Mouse (Mus musculus): ENCODE results near the gene Ebp. TPM values are rescaled to one million over a fixed set of nuclear protein-coding genes. Genes with fewer than 3 reads are reported as not detected.

Ebp gene
- polyA plus RNA-seq, 1 experiment from 2014 or later, result 27.2 TPM

- Histone ChIP-seq H3K9ac (no peak overlapping the region), H3K4me1 (replicated peaks) (peaks cover 9% of the 10 kb centered on the region), H3K27me3 (no peaks in the 10 kb centered on the region), H3K4me2 (no peak overlapping the region), H3K36me3 (peaks cover 42% of the 10 kb centered on the region), H3K27ac (replicated peaks) (no peak overlapping the region), H3K4me3 (no peak overlapping the region), H3K9me3 (no peaks in the 10 kb centered on the region)
- no peak for ATAC-seq (ENCODE audit: low read depth)
- WGBS, result 89% methylated on average over 2 of the region's 2 CpGs
These were observed 52.9 kb downstream of the Ebp start for GRCm38 (mm10) chrX:8140446-8140845.

- H3K27ac ChIP-seq (replicated peaks), result no peak overlapping the region
- H3K4me2 ChIP-seq, result no peak overlapping the region
- no peaks in the 10 kb centered on the region for H3K9me3 ChIP-seq
- no peak for ATAC-seq (ENCODE audit: low read depth)
- H3K27me3 ChIP-seq, result no peaks in the 10 kb centered on the region
- WGBS, result 48% methylated on average over 1 of the region's 1 CpGs
- H3K4me1 ChIP-seq (replicated peaks), result peaks cover 9% of the 10 kb centered on the region
- no peak overlapping the region for H3K9ac ChIP-seq
- H3K36me3 ChIP-seq, result peaks cover 42% of the 10 kb centered on the region
- no peak overlapping the region for H3K4me3 ChIP-seq
These were observed 53.8 kb downstream of the Ebp start for GRCm38 (mm10) chrX:8139480-8139879.

GRCm38 (mm10) chrX:8135886-8136285 is 57.4 kb downstream of the Ebp start:
- no peak overlapping the region for H3K4me2 ChIP-seq
- no peak overlapping the region for H3K9ac ChIP-seq
- H3K9me3 ChIP-seq, result no peaks in the 10 kb centered on the region
- peaks cover 17% of the 10 kb centered on the region for H3K36me3 ChIP-seq
- peaks cover 6% of the 10 kb centered on the region for H3K4me1 ChIP-seq (replicated peaks)
- H3K27ac ChIP-seq (replicated peaks), result no peak overlapping the region
- ATAC-seq (ENCODE audit: low read depth), result no peak
- 47% methylated on average over 2 of the region's 2 CpGs for WGBS
- no peaks in the 10 kb centered on the region for H3K27me3 ChIP-seq
- H3K4me3 ChIP-seq, result no peak overlapping the region

Other genes with a start within 250 kb of the Ebp start
- 52.2 and 53.4 TPM in 2 replicates for gene Hdac6, start 245.6 kb downstream of the Ebp start, polyA plus RNA-seq (2015; fragmentation: Nextera tagmentation; extraction: Ambion mirVana)
- 0.56 and 0.73 TPM in 2 replicates for gene Gata1, start 215.4 kb downstream of the Ebp start, polyA plus RNA-seq (2015; fragmentation: Nextera tagmentation; extraction: Ambion mirVana)
- not detected in 2 replicates for gene Glod5, start 175.0 kb downstream of the Ebp start, polyA plus RNA-seq (2015; fragmentation: Nextera tagmentation; extraction: Ambion mirVana)
- 39.5 and 39.8 TPM in 2 replicates for gene Suv39h1, start 118.8 kb downstream of the Ebp start, polyA plus RNA-seq (2015; fragmentation: Nextera tagmentation; extraction: Ambion mirVana)
- 0.24 TPM in 1 of 2 replicates, not detected in the other for gene Was, start 103.0 kb downstream of the Ebp start, polyA plus RNA-seq (2015; fragmentation: Nextera tagmentation; extraction: Ambion mirVana)
- 47.8 and 51.7 TPM in 2 replicates for gene Wdr13, start 60.6 kb downstream of the Ebp start, polyA plus RNA-seq (2015; fragmentation: Nextera tagmentation; extraction: Ambion mirVana)
- 336 and 349 TPM in 2 replicates for gene Rbm3, start 47.6 kb downstream of the Ebp start, polyA plus RNA-seq (2015; fragmentation: Nextera tagmentation; extraction: Ambion mirVana)
- gene Tbc1d25, start 17.3 kb downstream of the Ebp start, polyA plus RNA-seq (2015; fragmentation: Nextera tagmentation; extraction: Ambion mirVana), result 20.5 and 21.2 TPM in 2 replicates
- 40.9 and 47.3 TPM in 2 replicates for gene Porcn, start 13.0 kb upstream of the Ebp start, polyA plus RNA-seq (2015; fragmentation: Nextera tagmentation; extraction: Ambion mirVana)
- gene Ftsj1, start 58.9 kb upstream of the Ebp start, polyA plus RNA-seq (2015; fragmentation: Nextera tagmentation; extraction: Ambion mirVana), result 45.5 and 49.2 TPM in 2 replicates
- 24.6 and 27.9 TPM in 2 replicates for gene Slc38a5, start 77.6 kb upstream of the Ebp start, polyA plus RNA-seq (2015; fragmentation: Nextera tagmentation; extraction: Ambion mirVana)
- gene Ssxb10, start 133.9 kb upstream of the Ebp start, polyA plus RNA-seq (2015; fragmentation: Nextera tagmentation; extraction: Ambion mirVana), result not detected in 2 replicates
- gene Ssxb9, start 173.5 kb upstream of the Ebp start, polyA plus RNA-seq (2015; fragmentation: Nextera tagmentation; extraction: Ambion mirVana), result not detected in 2 replicates
- not detected in 2 replicates for gene Ssxb1, start 219.8 kb upstream of the Ebp start, polyA plus RNA-seq (2015; fragmentation: Nextera tagmentation; extraction: Ambion mirVana)

Measured in neural tube, embryonic 13.5 days (tissue).